ENCODE assay signal across 19 mouse cellular contexts in genomic region chr14:21608886-21609285, GRCm38 (mm10).
A peak's percentile ranks its signal among the peaks of the same experiment; 100 is the strongest.
DNase-seq lines count a peak whose midpoint lies in the region; ATAC-seq and TF ChIP-seq lines count a peak whose summit lies in the region.
"Had no signal": no experiment of that assay in that cellular context is flagged by ENCODE, and none has a peak within 500 bp of the region (broad histone marks: within the 10 kb centered on the region; RNA-seq: fewer than 3 reads in every experiment).

No protein-coding gene starts in this region.

- H3K4me1 ChIP-seq in hindbrain, embryonic 15.5 days (replicated peaks), result peaks cover 35% of the 10 kb centered on the region
- H3K4me1 ChIP-seq in hindbrain, postnatal 0 days (ENCODE audit: insufficient read depth, low read length), result no peaks in the 10 kb centered on the region; the same call in 1 of the 2 replicates
- H3K4me1 ChIP-seq in forebrain, embryonic 13.5 days, result peaks cover 50% of the 10 kb centered on the region
- H3K4me1 ChIP-seq in midbrain, embryonic 15.5 days, result peaks cover 30% of the 10 kb centered on the region

- H3K36me3 ChIP-seq in hindbrain, embryonic 15.5 days, result no peaks in the 10 kb centered on the region
- no peaks in the 10 kb centered on the region for H3K36me3 ChIP-seq in hindbrain, postnatal 0 days (ENCODE audit: insufficient read depth, low read length)
- H3K36me3 ChIP-seq in forebrain, embryonic 13.5 days (ENCODE audit: poor library complexity, severe bottlenecking), result peaks cover 13% of the 10 kb centered on the region; the same call in 1 of the 2 replicates
- H3K36me3 ChIP-seq in midbrain, embryonic 15.5 days (replicated peaks), result no peaks in the 10 kb centered on the region
- H3K36me3 ChIP-seq: lung, embryonic 15.5 days; neural tube, embryonic 12.5 days had no signal

- no peak overlapping the region for H3K4me2 ChIP-seq in hindbrain, embryonic 15.5 days
- H3K4me2 ChIP-seq in hindbrain, postnatal 0 days (ENCODE audit: low read depth, low read length), result no peak overlapping the region
- H3K4me2 ChIP-seq in forebrain, embryonic 13.5 days, result peak overlapping the region; percentile 21; the same call in 1 of the 2 replicates
- no peak overlapping the region for H3K4me2 ChIP-seq in midbrain, embryonic 15.5 days
- H3K4me2 ChIP-seq: lung, embryonic 15.5 days; neural tube, embryonic 12.5 days had no signal

- no peak for ATAC-seq in hindbrain, embryonic 15.5 days (ENCODE audit: low FRiP score, low read depth)
- no peak for ATAC-seq in hindbrain, postnatal 0 days
- ATAC-seq in forebrain, embryonic 13.5 days, result no peak
- ATAC-seq in midbrain, embryonic 15.5 days (replicated peaks), result no peak
- ATAC-seq in megakaryocyte, adult 5-6 weeks (ENCODE audit: poor library complexity, severe bottlenecking), result no peak

- no peak for TF ChIP-seq POLR2A in brain, embryonic 14.5 days (IDR thresholded peaks at IDR 0.05; ENCODE audit: borderline replicate concordance, extremely low read depth, insufficient read depth, insufficient read length, poor library complexity, severe bottlenecking)

- no peak overlapping the region for H3K4me3 ChIP-seq in hindbrain, embryonic 15.5 days
- H3K4me3 ChIP-seq in hindbrain, postnatal 0 days (ENCODE audit: low read length), result no peak overlapping the region
- no peak overlapping the region for H3K4me3 ChIP-seq in forebrain, embryonic 13.5 days
- H3K4me3 ChIP-seq in midbrain, embryonic 15.5 days, result no peak overlapping the region
- H3K4me3 ChIP-seq: heart, adult 2 months; lung, embryonic 15.5 days; neural tube, embryonic 12.5 days had no signal

- no peak overlapping the region for H3K9ac ChIP-seq in hindbrain, embryonic 15.5 days
- no peak overlapping the region for H3K9ac ChIP-seq in hindbrain, postnatal 0 days (replicated peaks; ENCODE audit: low read length)
- H3K9ac ChIP-seq in forebrain, embryonic 13.5 days, result no peak overlapping the region
- H3K9ac ChIP-seq in midbrain, embryonic 15.5 days, result no peak overlapping the region
- H3K9ac ChIP-seq: liver, embryonic 14.5 days; lung, embryonic 15.5 days; neural tube, embryonic 12.5 days had no signal

- DNase-seq in hindbrain, postnatal 0 days (ENCODE audit: low spot score), result no peak
- DNase-seq in brain, embryonic 14.5 days (ENCODE audit: low read depth), result peak; percentile 77
- no peak for DNase-seq in adrenal gland, adult 8-10 months
- DNase-seq: cerebellum, adult 2 months; cerebellum, postnatal 36 days; heart, adult 2 months; heart, postnatal 4 days; kidney, adult 8-10 months; kidney, postnatal 4 days; right cerebral cortex, postnatal 4 days; thymus, adult 2 months had no signal

- no peaks in the 10 kb centered on the region for H3K27me3 ChIP-seq in hindbrain, embryonic 15.5 days
- H3K27me3 ChIP-seq in hindbrain, postnatal 0 days (ENCODE audit: insufficient read depth, low read length), result no peaks in the 10 kb centered on the region
- no peaks in the 10 kb centered on the region for H3K27me3 ChIP-seq in forebrain, embryonic 13.5 days
- H3K27me3 ChIP-seq in midbrain, embryonic 15.5 days (replicated peaks), result no peaks in the 10 kb centered on the region
- H3K27me3 ChIP-seq: lung, embryonic 15.5 days; neural tube, embryonic 12.5 days had no signal

- peak overlapping the region; percentile 67; the same call in 1 of the 2 replicates for H3K27ac ChIP-seq in hindbrain, embryonic 15.5 days (replicated peaks)
- H3K27ac ChIP-seq in hindbrain, postnatal 0 days, result no peak overlapping the region
- peak overlapping the region; percentile 90 for H3K27ac ChIP-seq in forebrain, embryonic 13.5 days
- H3K27ac ChIP-seq in midbrain, embryonic 15.5 days, result 0 out of 2 replicates have a peak overlapping the region, but pooled peaks have one; percentile 20
- H3K27ac ChIP-seq: liver, embryonic 14.5 days; lung, embryonic 15.5 days; macrophage; neural tube, embryonic 12.5 days had no signal

- no peak for TF ChIP-seq CTCF in hindbrain, postnatal 0 days (IDR thresholded peaks at IDR 0.05; ENCODE audit: low read depth)
- no peak for TF ChIP-seq CTCF in brain, embryonic 14.5 days (IDR thresholded peaks at IDR 0.05; ENCODE audit: borderline replicate concordance, extremely low read depth, insufficient read depth, insufficient read length)

- WGBS in hindbrain, embryonic 15.5 days, result 28% methylated on average over 4 of the region's 4 CpGs
- WGBS in hindbrain, postnatal 0 days, result 25% methylated on average over 4 of the region's 4 CpGs
- WGBS in forebrain, embryonic 13.5 days, result 4% methylated on average over 4 of the region's 4 CpGs
- WGBS in midbrain, embryonic 15.5 days, result 12% methylated on average over 4 of the region's 4 CpGs

- no peaks in the 10 kb centered on the region for H3K9me3 ChIP-seq in hindbrain, embryonic 15.5 days
- no peaks in the 10 kb centered on the region for H3K9me3 ChIP-seq in hindbrain, postnatal 0 days (ENCODE audit: low read length)
- no peaks in the 10 kb centered on the region for H3K9me3 ChIP-seq in forebrain, embryonic 13.5 days (replicated peaks)
- no peaks in the 10 kb centered on the region for H3K9me3 ChIP-seq in midbrain, embryonic 15.5 days
- H3K9me3 ChIP-seq: lung, embryonic 15.5 days; neural tube, embryonic 12.5 days had no signal
